Mouse (Mus musculus) kidney, adult 10 weeks (tissue): ENCODE results near the gene Gm26657. TPM values are rescaled to one million over a fixed set of nuclear protein-coding genes. Genes with fewer than 3 reads are reported as not detected.

ENCODE experiments used
- polyA plus RNA-seq: library from polyadenylated mRNA; stranded (reverse); fragments of 350-450 nt; fragmentation: Illumina TruSeq; extraction: RNeasy Lipid Tissue Mini Kit (QIAGEN cat#74804); gene quantifications from one replicate; pipeline ENCODE4 v1.2.3, GENCODE M21; 2014; ENCODE audit warnings: low read depth, low replicate concordance

Gene Gm26657
- polyA plus RNA-seq = not detected

GRCm38 (mm10) chr4:56740020-56740485 is at the start of gene Gm26657:
TSS of gene Gm26657 (plus strand) at chr4:56740070.

GRCm38 (mm10) chr4:56741041-56741493 is 1.2 kb downstream of the Gm26657 start, which contains the start of gene Actl7b:
TSS of gene Actl7b (minus strand) at chr4:56741443.

GRCm38 (mm10) chr4:56743363-56744195 is 3.7 kb downstream of the Gm26657 start, which contains the start of gene Actl7a:
TSS of gene Actl7a (plus strand) at chr4:56743413.

Other genes with a start within 250 kb of the Gm26657 start
- gene Actl7b, start 1.4 kb downstream of the Gm26657 start, polyA plus RNA-seq = not detected
- gene Actl7a, start 3.3 kb downstream of the Gm26657 start, polyA plus RNA-seq = not detected
- gene Elp1, start 62.3 kb downstream of the Gm26657 start, polyA plus RNA-seq = 21.2 TPM
- 15.5 TPM for gene Fam206a, start 62.3 kb downstream of the Gm26657 start, polyA plus RNA-seq
- 39.8 TPM for gene Ctnnal1, start 125.1 kb downstream of the Gm26657 start, polyA plus RNA-seq
- gene Tmem245, start 207.4 kb downstream of the Gm26657 start, polyA plus RNA-seq = 40.7 TPM